Mouse (Mus musculus): ENCODE measurements around the gene Olfr808.

Olfr808 gene

GRCm38 (mm10) chr10:129765182-129765581, at the start of gene Olfr808:
Gene Olfr808, plus strand, starts transcription at chr10:129765482.
- no peak for DNase-seq

GRCm38 (mm10) chr10:129729275-129729674, 36.0 kb upstream of the Olfr808 start, which contains the start of gene Olfr805:
Gene Olfr805, minus strand, starts transcription at chr10:129729375.
- DNase-seq: no peak

GRCm38 (mm10) chr10:129741821-129742220, 23.5 kb upstream of the Olfr808 start, which contains the start of gene Olfr806:
Gene Olfr806, minus strand, starts transcription at chr10:129741921.
- no peak for DNase-seq

- DNase-seq: no peak
Measured at GRCm38 (mm10) chr10:129757693-129758092, 7.6 kb upstream of the Olfr808 start, which contains the start of gene Olfr807. Gene Olfr807, minus strand, starts transcription at chr10:129757793.

GRCm38 (mm10) chr10:129774338-129774737, 9.1 kb downstream of the Olfr808 start, which contains the start of gene Olfr809:
Gene Olfr809, plus strand, starts transcription at chr10:129774638.
- DNase-seq: no peak

GRCm38 (mm10) chr10:129778123-129778522, 12.8 kb downstream of the Olfr808 start:
- DNase-seq: no peak

GRCm38 (mm10) chr10:129794817-129795216, 29.5 kb downstream of the Olfr808 start, which contains the start of gene Olfr810:
Gene Olfr810, minus strand, starts transcription at chr10:129794917.
- DNase-seq: no peak

GRCm38 (mm10) chr10:129804296-129804695, 39.0 kb downstream of the Olfr808 start, which contains the start of gene Olfr811:
Gene Olfr811, minus strand, starts transcription at chr10:129804396.
- DNase-seq: no peak

All from kidney, postnatal 14 days (tissue).